Mouse (Mus musculus): ENCODE measurements around the gene Mrpl23. TPM values are rescaled to one million over a fixed set of nuclear protein-coding genes. Genes with fewer than 3 reads are reported as not detected.

The Mrpl23 gene
- total and polyA plus RNA-seq, 3 experiments = 11.4 to 48.2 TPM; not detected in 1

- H3K27ac ChIP-seq (ENCODE audit: control insufficient read depth, low read depth, low read length) = no peak overlapping the region
- no peak overlapping the region for H3K9ac ChIP-seq (ENCODE audit: control insufficient read depth, low read depth, low read length, poor library complexity, severe bottlenecking)
- H3K36me3 ChIP-seq (ENCODE audit: control insufficient read depth in 1 of 2, insufficient read depth in 2 of 2, low read length in 2 of 2) = no peaks in the 10 kb centered on the region
- no peak for DNase-seq (ENCODE audit: low read depth, low spot score)
- no peak overlapping the region for H3K4me3 ChIP-seq (ENCODE audit: control insufficient read depth in 1 of 2, insufficient read depth in 1 of 2, low read depth in 2 of 2, low read length in 2 of 2)
- no peak for TF ChIP-seq GATA1 (IDR thresholded peaks at IDR 0.05; ENCODE audit: low read depth, low read length)
- TF ChIP-seq MXI1 (IDR thresholded peaks at IDR 0.05; ENCODE audit: low read depth, low read length) = no peak
- no peak for TF ChIP-seq SIN3A (IDR thresholded peaks at IDR 0.05; ENCODE audit: low read length)
- no peak for TF ChIP-seq MYC (IDR thresholded peaks at IDR 0.05; ENCODE audit: low read depth, low read length)
- no peak for TF ChIP-seq UBTF (IDR thresholded peaks at IDR 0.05; ENCODE audit: borderline replicate concordance, insufficient read depth, low read depth, low read length)
- no peak for TF ChIP-seq SMC3 (IDR thresholded peaks at IDR 0.05; ENCODE audit: low read depth, low read length)
- TF ChIP-seq NRF1 (IDR thresholded peaks at IDR 0.05; ENCODE audit: insufficient read depth, low read depth, low read length, poor library complexity, severe bottlenecking) = no peak
- no peak for TF ChIP-seq ZKSCAN1 (IDR thresholded peaks at IDR 0.05; ENCODE audit: low read depth, low read length)
- TF ChIP-seq KAT2A (conservative IDR thresholded peaks at IDR 0.05; ENCODE audit: low read depth, low read length) = no peak
- TF ChIP-seq EP300 (IDR thresholded peaks at IDR 0.05; ENCODE audit: low read depth in 1 of 2, low read length in 2 of 2) = no peak
- TF ChIP-seq USF2 (IDR thresholded peaks at IDR 0.05; ENCODE audit: borderline replicate concordance in 1 of 2, insufficient read depth in 1 of 2, low read depth in 1 of 2, low read length in 2 of 2) = no peak
- no peaks in the 10 kb centered on the region for H3K79me2 ChIP-seq (ENCODE audit: control insufficient read depth, insufficient read depth, low read length, poor library complexity)
- H3K27me3 ChIP-seq (ENCODE audit: control insufficient read depth in 1 of 2, insufficient read depth in 2 of 2, low read length in 2 of 2) = no peaks in the 10 kb centered on the region
- no peaks in the 10 kb centered on the region for H3K4me1 ChIP-seq (ENCODE audit: control insufficient read depth in 1 of 2, insufficient read depth in 2 of 2, low read length in 2 of 2)
- no peaks in the 10 kb centered on the region for H3K9me3 ChIP-seq (replicated peaks; ENCODE audit: insufficient read depth, low read length)
Observed at GRCm38 (mm10) chr7:142547874-142548273, 15.4 kb downstream of the Mrpl23 start.

GRCm38 (mm10) chr7:142548706-142549105, 16.2 kb downstream of the Mrpl23 start:
- Histone ChIP-seq H3K4me3 (ENCODE audit: control insufficient read depth in 1 of 2, insufficient read depth in 1 of 2, low read depth in 2 of 2, low read length in 2 of 2) (no peak overlapping the region), H3K36me3 (ENCODE audit: control insufficient read depth in 1 of 2, insufficient read depth in 2 of 2, low read length in 2 of 2) (no peaks in the 10 kb centered on the region), H3K79me2 (ENCODE audit: control insufficient read depth, insufficient read depth, low read length, poor library complexity) (no peaks in the 10 kb centered on the region), H3K27me3 (ENCODE audit: control insufficient read depth in 1 of 2, insufficient read depth in 2 of 2, low read length in 2 of 2) (no peaks in the 10 kb centered on the region), H3K9ac (ENCODE audit: control insufficient read depth, low read depth, low read length, poor library complexity, severe bottlenecking) (no peak overlapping the region), H3K4me1 (ENCODE audit: control insufficient read depth in 1 of 2, insufficient read depth in 2 of 2, low read length in 2 of 2) (no peaks in the 10 kb centered on the region), H3K27ac (ENCODE audit: control insufficient read depth, low read depth, low read length) (no peak overlapping the region), H3K9me3 (replicated peaks; ENCODE audit: insufficient read depth, low read length) (no peaks in the 10 kb centered on the region)
- TF ChIP-seq SMC3 (IDR thresholded peaks at IDR 0.05; ENCODE audit: low read depth, low read length) = no peak
- no peak for TF ChIP-seq POLR2AphosphoS5 (IDR thresholded peaks at IDR 0.05; ENCODE audit: borderline replicate concordance, low read depth, low read length)
- no peak for TF ChIP-seq POLR2A (IDR thresholded peaks at IDR 0.05; ENCODE audit: control insufficient read depth in 1 of 2, insufficient read depth in 1 of 2, low read depth in 1 of 2, low read length in 2 of 2, poor library complexity in 1 of 2)
- no peak for TF ChIP-seq GABPA (IDR thresholded peaks at IDR 0.05; ENCODE audit: low read depth, low read length)
- TF ChIP-seq ELF1 (IDR thresholded peaks at IDR 0.05; ENCODE audit: low read depth, low read length) = no peak
- no peak for TF ChIP-seq NRF1 (IDR thresholded peaks at IDR 0.05; ENCODE audit: insufficient read depth, low read depth, low read length, poor library complexity, severe bottlenecking)
- TF ChIP-seq MYB (IDR thresholded peaks at IDR 0.05; ENCODE audit: low read depth, low read length) = no peak
- no peak for TF ChIP-seq ZMIZ1 (IDR thresholded peaks at IDR 0.05; ENCODE audit: low read depth, low read length)
- no peak for TF ChIP-seq ZC3H11A (IDR thresholded peaks at IDR 0.05; ENCODE audit: low read depth, low read length)
- TF ChIP-seq TBP (IDR thresholded peaks at IDR 0.05; ENCODE audit: low read depth, low read length) = no peak
- TF ChIP-seq MAFK (IDR thresholded peaks at IDR 0.05; ENCODE audit: borderline replicate concordance, low read depth, low read length) = no peak
- DNase-seq (ENCODE audit: low read depth, low spot score) = no peak
